Mouse (Mus musculus): ENCODE results near the gene Meiob. TPM values are rescaled to one million over a fixed set of nuclear protein-coding genes. Genes with fewer than 3 reads are reported as not detected.

Meiob gene
- polyA plus RNA-seq, 1 experiment from 2014 or later = 0.05 TPM

- no peak overlapping the region for H3K9ac ChIP-seq (ENCODE audit: low read length)
- no peak for DNase-seq (ENCODE audit: low spot score)
- H3K27me3 ChIP-seq (ENCODE audit: control insufficient read depth, insufficient read depth, low read length) = no peaks in the 10 kb centered on the region
- WGBS = 31% methylated on average over 3 of the region's 3 CpGs
- H3K9me3 ChIP-seq (ENCODE audit: control insufficient read depth, low read length) = no peaks in the 10 kb centered on the region
- H3K4me1 ChIP-seq (replicated peaks; ENCODE audit: control insufficient read depth, insufficient read depth) = no peaks in the 10 kb centered on the region
- no peak overlapping the region for H3K4me3 ChIP-seq (ENCODE audit: low read depth, low read length)
- ATAC-seq (ENCODE audit: low FRiP score, low TSS enrichment) = no peak
- H3K4me2 ChIP-seq (replicated peaks; ENCODE audit: low read depth) = no peak overlapping the region
- no peaks in the 10 kb centered on the region for H3K36me3 ChIP-seq (ENCODE audit: control insufficient read depth, insufficient read depth, low read length)
- TF ChIP-seq CTCF (IDR thresholded peaks at IDR 0.05; ENCODE audit: low read depth) (no peak), EP300 (optimal IDR thresholded peaks at IDR 0.05) (no peak)
- H3K27ac ChIP-seq (replicated peaks) = no peak overlapping the region
Observed at GRCm38 (mm10) chr17:24769146-24769545, 34.9 kb upstream of the Meiob start.

- Histone ChIP-seq H3K27me3 (ENCODE audit: control insufficient read depth, insufficient read depth, low read length) (no peaks in the 10 kb centered on the region), H3K4me2 (replicated peaks; ENCODE audit: low read depth) (no peak overlapping the region), H3K4me1 (replicated peaks; ENCODE audit: control insufficient read depth, insufficient read depth) (no peaks in the 10 kb centered on the region), H3K9ac (ENCODE audit: low read length) (no peak overlapping the region), H3K4me3 (ENCODE audit: low read depth, low read length) (no peak overlapping the region), H3K27ac (replicated peaks) (no peak overlapping the region), H3K36me3 (ENCODE audit: control insufficient read depth, insufficient read depth, low read length) (no peaks in the 10 kb centered on the region), H3K9me3 (ENCODE audit: control insufficient read depth, low read length) (no peaks in the 10 kb centered on the region)
- ATAC-seq (ENCODE audit: low FRiP score, low TSS enrichment) (no peak), DNase-seq (ENCODE audit: low spot score) (no peak)
- 81% methylated on average over 5 of the region's 5 CpGs for WGBS
- TF ChIP-seq EP300 (optimal IDR thresholded peaks at IDR 0.05) = no peak
- peak; percentile 50 for TF ChIP-seq CTCF (IDR thresholded peaks at IDR 0.05; ENCODE audit: low read depth)
Observed at GRCm38 (mm10) chr17:24773241-24773640, 30.8 kb upstream of the Meiob start.

GRCm38 (mm10) chr17:24775173-24775572, 28.9 kb upstream of the Meiob start:
- no peaks in the 10 kb centered on the region for H3K9me3 ChIP-seq (ENCODE audit: control insufficient read depth, low read length)
- H3K9ac ChIP-seq (ENCODE audit: low read length) = no peak overlapping the region
- no peak overlapping the region for H3K4me2 ChIP-seq (replicated peaks; ENCODE audit: low read depth)
- no peak for DNase-seq (ENCODE audit: low spot score)
- H3K27me3 ChIP-seq (ENCODE audit: control insufficient read depth, insufficient read depth, low read length) = no peaks in the 10 kb centered on the region
- no peaks in the 10 kb centered on the region for H3K4me1 ChIP-seq (replicated peaks; ENCODE audit: control insufficient read depth, insufficient read depth)
- 45% methylated on average over 8 of the region's 8 CpGs for WGBS
- TF ChIP-seq EP300 (optimal IDR thresholded peaks at IDR 0.05) (no peak), CTCF (IDR thresholded peaks at IDR 0.05; ENCODE audit: low read depth) (no peak)
- no peak overlapping the region for H3K4me3 ChIP-seq (ENCODE audit: low read depth, low read length)
- 0 out of 2 replicates have a peak overlapping the region, but pooled peaks have one; percentile 10 for H3K27ac ChIP-seq (replicated peaks)
- peak; percentile 88 for ATAC-seq (ENCODE audit: low FRiP score, low TSS enrichment)
- no peaks in the 10 kb centered on the region for H3K36me3 ChIP-seq (ENCODE audit: control insufficient read depth, insufficient read depth, low read length)

- Histone ChIP-seq H3K27ac (replicated peaks) (no peak overlapping the region), H3K4me1 (replicated peaks; ENCODE audit: control insufficient read depth, insufficient read depth) (no peaks in the 10 kb centered on the region), H3K9ac (ENCODE audit: low read length) (no peak overlapping the region), H3K4me2 (replicated peaks; ENCODE audit: low read depth) (no peak overlapping the region), H3K36me3 (ENCODE audit: control insufficient read depth, insufficient read depth, low read length) (no peaks in the 10 kb centered on the region), H3K4me3 (ENCODE audit: low read depth, low read length) (no peak overlapping the region), H3K27me3 (ENCODE audit: control insufficient read depth, insufficient read depth, low read length) (no peaks in the 10 kb centered on the region), H3K9me3 (ENCODE audit: control insufficient read depth, low read length) (no peaks in the 10 kb centered on the region)
- WGBS = 60% methylated on average over 2 of the region's 2 CpGs
- ATAC-seq (ENCODE audit: low FRiP score, low TSS enrichment) = no peak
- no peak for TF ChIP-seq CTCF (IDR thresholded peaks at IDR 0.05; ENCODE audit: low read depth)
- TF ChIP-seq EP300 (optimal IDR thresholded peaks at IDR 0.05) = no peak
- DNase-seq (ENCODE audit: low spot score) = no peak
Observed at GRCm38 (mm10) chr17:24777073-24777472, 27.0 kb upstream of the Meiob start.

GRCm38 (mm10) chr17:24780821-24781220, 23.3 kb upstream of the Meiob start:
- 95% methylated on average over 2 of the region's 2 CpGs for WGBS
- TF ChIP-seq CTCF (IDR thresholded peaks at IDR 0.05; ENCODE audit: low read depth) (no peak), EP300 (optimal IDR thresholded peaks at IDR 0.05) (no peak)
- no peak for ATAC-seq (ENCODE audit: low FRiP score, low TSS enrichment)

GRCm38 (mm10) chr17:24792190-24792589, 11.9 kb upstream of the Meiob start:
- no peaks in the 10 kb centered on the region for H3K27me3 ChIP-seq (ENCODE audit: control insufficient read depth, insufficient read depth, low read length)
- ATAC-seq (ENCODE audit: low FRiP score, low TSS enrichment) (no peak), DNase-seq (ENCODE audit: low spot score) (no peak)
- WGBS = 44% methylated on average over 8 of the region's 8 CpGs
- H3K4me1 ChIP-seq (replicated peaks; ENCODE audit: control insufficient read depth, insufficient read depth) = no peaks in the 10 kb centered on the region
- H3K9ac ChIP-seq (ENCODE audit: low read length) = no peak overlapping the region
- H3K36me3 ChIP-seq (ENCODE audit: control insufficient read depth, insufficient read depth, low read length) = no peaks in the 10 kb centered on the region
- no peak overlapping the region for H3K4me3 ChIP-seq (ENCODE audit: low read depth, low read length)
- no peaks in the 10 kb centered on the region for H3K9me3 ChIP-seq (ENCODE audit: control insufficient read depth, low read length)
- no peak overlapping the region for H3K4me2 ChIP-seq (replicated peaks; ENCODE audit: low read depth)
- no peak overlapping the region for H3K27ac ChIP-seq (replicated peaks)
- no peak for TF ChIP-seq CTCF (IDR thresholded peaks at IDR 0.05; ENCODE audit: low read depth)
- TF ChIP-seq EP300 (optimal IDR thresholded peaks at IDR 0.05) = no peak

More at GRCm38 (mm10) chr17:24780821-24781220, 23.3 kb upstream of the Meiob start:
- H3K9me3 ChIP-seq (ENCODE audit: control insufficient read depth, low read length) = no peaks in the 10 kb centered on the region
- no peak for DNase-seq (ENCODE audit: low spot score)
- H3K27ac ChIP-seq (replicated peaks) = no peak overlapping the region
- H3K4me2 ChIP-seq (replicated peaks; ENCODE audit: low read depth) = no peak overlapping the region
- H3K36me3 ChIP-seq (ENCODE audit: control insufficient read depth, insufficient read depth, low read length) = no peaks in the 10 kb centered on the region
- H3K9ac ChIP-seq (ENCODE audit: low read length) = no peak overlapping the region
- H3K4me3 ChIP-seq (ENCODE audit: low read depth, low read length) = no peak overlapping the region
- H3K27me3 ChIP-seq (ENCODE audit: control insufficient read depth, insufficient read depth, low read length) = no peaks in the 10 kb centered on the region
- H3K4me1 ChIP-seq (replicated peaks; ENCODE audit: control insufficient read depth, insufficient read depth) = no peaks in the 10 kb centered on the region
